Mouse (Mus musculus): ENCODE measurements at regions not wholly inside any gene's neighbourhood (a gene's known extent, or its start where the extent isn't known, plus 50 kb on each side); places are given as distances from the start of the nearest gene placed in this dataset.

- DNase-seq (ENCODE audit: low read depth) = peak; percentile 9
- TF ChIP-seq CTCF (IDR thresholded peaks at IDR 0.05; ENCODE audit: borderline replicate concordance, extremely low read depth, insufficient read depth, insufficient read length) = no peak
- no peak for TF ChIP-seq POLR2A (IDR thresholded peaks at IDR 0.05; ENCODE audit: borderline replicate concordance, extremely low read depth, insufficient read depth, insufficient read length, poor library complexity, severe bottlenecking)
Observed at GRCm38 (mm10) chrX:67061216-67061615, 412.1 kb downstream of the Slitrk2 start.

- TF ChIP-seq POLR2A (IDR thresholded peaks at IDR 0.05; ENCODE audit: borderline replicate concordance, extremely low read depth, insufficient read depth, insufficient read length, poor library complexity, severe bottlenecking) (no peak), CTCF (IDR thresholded peaks at IDR 0.05; ENCODE audit: borderline replicate concordance, extremely low read depth, insufficient read depth, insufficient read length) (no peak)
- DNase-seq (ENCODE audit: low read depth) = no peak
Observed at GRCm38 (mm10) chrX:67062509-67063030, 413.5 kb downstream of the Slitrk2 start.

GRCm38 (mm10) chrX:67092395-67092794 lies 443.3 kb downstream of the Slitrk2 start:
- peak; percentile 57 for DNase-seq (ENCODE audit: low read depth)
- no peak for TF ChIP-seq POLR2A (IDR thresholded peaks at IDR 0.05; ENCODE audit: borderline replicate concordance, extremely low read depth, insufficient read depth, insufficient read length, poor library complexity, severe bottlenecking)
- TF ChIP-seq CTCF (IDR thresholded peaks at IDR 0.05; ENCODE audit: borderline replicate concordance, extremely low read depth, insufficient read depth, insufficient read length) = no peak

All from brain, embryonic 14.5 days (tissue).